Mouse (Mus musculus) cortical plate, adult 2 months (tissue): Measurements from ENCODE around the gene Hyal1. TPM values are rescaled to one million over a fixed set of nuclear protein-coding genes. Genes with fewer than 3 reads are reported as not detected.

Experiments used
- H3K27ac ChIP-seq: fragments of 200-500 bp; 2 replicates; pipeline ENCODE4 v1.5.1; 2012; ENCODE audit warnings: low read length, control low read depth, inconsistent platforms; ENCODE audit not compliant: insufficient read depth
- H3K4me1 ChIP-seq: fragments of 200-500 bp; 2 replicates; pipeline ENCODE4 v1.6.1; 2011; ENCODE audit warnings: low read length; ENCODE audit not compliant: control insufficient read depth, insufficient read depth
- H3K4me3 ChIP-seq: fragments of 200-500 bp; 2 replicates; pipeline ENCODE4 v1.5.1; 2011; ENCODE audit warnings: mild to moderate bottlenecking, low read length, control low read depth; ENCODE audit not compliant: insufficient read depth
- CTCF ChIP-seq: fragments of 200-500 bp; IDR thresholded peaks from 2 replicates; pipeline ENCODE4 v1.5.1; 2011; ENCODE audit warnings: mild to moderate bottlenecking, control low read depth, low read length; ENCODE audit not compliant: insufficient read depth; ENCODE audit errors: extremely low read depth
- POLR2A ChIP-seq: fragments of 200-500 bp; IDR thresholded peaks from 2 replicates; pipeline ENCODE4 v1.6.1; 2011; ENCODE audit warnings: mild to moderate bottlenecking, low read length, control low read depth; ENCODE audit not compliant: insufficient read depth; ENCODE audit errors: extremely low read depth
- polyA plus RNA-seq: library from polyadenylated mRNA; depleted of rRNA; stranded (reverse); fragments of >200 nt; gene quantifications from 2 replicates; pipeline ENCODE4 v1.2.3, GENCODE M21; 2012

Hyal1 gene
- polyA plus RNA-seq, 1 experiment, result 5.7 TPM

- Histone ChIP-seq H3K4me1 (no peaks in the 10 kb centered on the region; the same call in 1 of the 2 replicates), H3K4me3 (no peak overlapping the region), H3K27ac (no peak overlapping the region)
- TF ChIP-seq CTCF, result no peak
- no peak for TF ChIP-seq POLR2A
These were observed 26.5 kb downstream of the Hyal1 start for GRCm38 (mm10) chr9:107603251-107603650.

GRCm38 (mm10) chr9:107605041-107605661 lies 28.4 kb downstream of the Hyal1 start:
- H3K4me3 ChIP-seq, result no peak overlapping the region
- no peaks in the 10 kb centered on the region; the same call in 1 of the 2 replicates for H3K4me1 ChIP-seq
- no peak overlapping the region for H3K27ac ChIP-seq
- TF ChIP-seq POLR2A (no peak), CTCF (no peak)

- Histone ChIP-seq H3K4me3 (no peak overlapping the region), H3K4me1 (peaks cover under 1% of the 10 kb centered on the region; the same call in 1 of the 2 replicates), H3K27ac (no peak overlapping the region)
- TF ChIP-seq CTCF (no peak), POLR2A (no peak)
These were observed 29.9 kb downstream of the Hyal1 start for GRCm38 (mm10) chr9:107606591-107606990.

DNA sequence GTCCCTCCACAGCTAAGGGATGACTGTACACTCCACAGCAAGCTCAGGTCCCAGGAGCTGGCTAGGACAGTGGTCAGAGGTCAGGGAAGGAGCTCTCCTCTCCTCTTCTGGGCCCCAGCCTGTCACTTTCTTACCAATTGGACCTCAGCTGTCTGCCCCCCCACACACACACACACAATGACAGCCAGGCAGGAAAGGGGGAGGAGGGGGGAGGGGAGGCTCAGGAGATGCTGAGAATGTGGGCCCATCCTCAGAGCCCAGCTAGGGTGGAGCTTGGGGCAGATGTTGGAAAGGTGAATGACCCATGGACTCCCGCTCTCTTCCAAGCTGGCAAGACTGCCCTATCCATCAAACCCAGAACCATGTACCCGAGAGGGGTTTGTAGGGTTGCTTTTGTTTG lies 30.3 kb downstream of the Hyal1 start:
- Histone ChIP-seq H3K4me1 (peaks cover 4% of the 10 kb centered on the region; the same call in 1 of the 2 replicates), H3K27ac (no peak overlapping the region), H3K4me3 (no peak overlapping the region)
- no peak for TF ChIP-seq POLR2A
- no peak for TF ChIP-seq CTCF

- H3K4me3 ChIP-seq, result no peak overlapping the region
- 0 out of 2 replicates have a peak, but pooled peaks cover 5% of the 10 kb centered on the region for H3K4me1 ChIP-seq
- H3K27ac ChIP-seq, result no peak overlapping the region
- TF ChIP-seq CTCF, result no peak
- no peak for TF ChIP-seq POLR2A
These were observed 31.0 kb downstream of the Hyal1 start for GRCm38 (mm10) chr9:107607653-107608245.

DNA sequence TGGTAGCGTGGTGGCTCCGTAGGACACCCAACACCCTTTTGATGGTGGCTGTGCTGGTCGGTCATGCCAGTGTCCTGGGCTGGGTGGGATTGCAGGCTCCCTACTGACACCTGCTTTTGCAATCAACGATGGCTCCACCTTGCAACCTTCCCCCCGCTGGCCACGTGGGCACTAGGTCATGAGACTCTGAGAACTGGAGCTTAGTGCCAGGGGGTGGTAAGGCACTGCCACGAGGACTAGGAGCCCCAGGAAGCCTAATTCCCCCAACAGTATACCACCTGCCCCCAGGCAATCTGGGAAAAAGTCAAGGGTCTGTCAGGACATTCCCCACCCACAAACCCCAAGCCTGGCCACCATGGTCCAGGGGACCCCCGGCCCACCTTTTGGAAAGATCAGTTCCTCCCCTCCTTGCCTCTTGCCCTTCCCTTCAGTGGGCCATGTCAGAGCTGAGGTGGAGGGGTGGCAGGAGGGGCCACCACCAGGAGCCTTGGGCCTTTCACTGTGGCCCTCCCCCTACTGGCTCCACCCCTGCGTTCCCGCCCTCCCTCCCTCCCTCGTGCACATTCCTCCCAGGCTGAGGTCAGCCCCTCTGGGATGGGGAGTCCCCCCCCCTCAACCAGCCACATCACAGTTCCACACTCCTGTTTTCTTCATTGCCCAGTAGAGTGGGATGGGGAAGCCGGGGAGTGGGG lies 32.2 kb downstream of the Hyal1 start, which contains the start of gene Sema3b:
Gene Sema3b, minus strand, starts transcription at position 489 of the 692 bp plus-strand sequence.
- Histone ChIP-seq H3K4me3 (no peak within 1 kb of the TSS), H3K4me1 (0 out of 2 replicates have a peak, but pooled peaks cover 5% of the 10 kb centered on the region), H3K27ac (no peak within 1 kb of the TSS)
- TF ChIP-seq CTCF, result no peak
- no peak for TF ChIP-seq POLR2A

DNA sequence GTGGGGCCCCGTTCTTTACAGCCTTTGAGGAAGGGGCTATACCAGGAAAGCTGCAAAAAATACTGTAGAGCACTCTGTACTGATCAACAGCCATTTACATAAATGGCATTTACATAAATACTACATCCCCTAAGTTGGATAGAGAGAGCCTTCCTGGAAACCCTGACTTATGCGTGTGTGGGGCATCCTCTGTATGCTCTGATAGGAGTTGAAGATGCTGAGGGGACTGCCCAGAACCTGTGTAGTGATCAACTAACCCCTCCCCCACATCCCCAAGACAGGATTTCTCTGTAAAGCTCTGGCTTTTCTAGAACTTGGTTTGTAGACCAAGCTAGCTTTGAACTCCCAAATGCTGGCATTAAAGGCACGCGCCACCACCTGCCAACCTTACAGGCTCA lies 32.7 kb downstream of the Hyal1 start:
- 0 out of 2 replicates have a peak, but pooled peaks cover 5% of the 10 kb centered on the region for H3K4me1 ChIP-seq
- no peak overlapping the region for H3K27ac ChIP-seq
- H3K4me3 ChIP-seq, result no peak overlapping the region
- TF ChIP-seq CTCF (no peak), POLR2A (no peak)

GRCm38 (mm10) chr9:107611456-107612190 lies 34.9 kb downstream of the Hyal1 start:
- TF ChIP-seq POLR2A (no peak), CTCF (no peak)
- peak overlapping the region; percentile 97 for H3K27ac ChIP-seq
- H3K4me3 ChIP-seq, result 0 out of 2 replicates have a peak overlapping the region, but pooled peaks have one; percentile 11
- H3K4me1 ChIP-seq, result 0 out of 2 replicates have a peak, but pooled peaks cover 5% of the 10 kb centered on the region
